ENCODE assay signal across 21 mouse cellular contexts in genomic region chr16:90946977-90947376, GRCm38 (mm10).
"Had no signal": no experiment of that assay in that cellular context is flagged by ENCODE, and none has a peak within 500 bp of the region (broad histone marks: within the 10 kb centered on the region; RNA-seq: fewer than 3 reads in every experiment).

No protein-coding gene starts in this region.

- H3K27ac ChIP-seq: kidney, embryonic 15.5 days; limb, embryonic 12.5 days; limb, embryonic 15.5 days; liver, embryonic 14.5 days; macrophage; midbrain, embryonic 13.5 days; stomach, postnatal 0 days had no signal

- H3K9ac ChIP-seq: kidney, embryonic 15.5 days; limb, embryonic 12.5 days; limb, embryonic 15.5 days; liver, embryonic 14.5 days; liver, postnatal 0 days; lung, embryonic 14.5 days; midbrain, embryonic 13.5 days had no signal

- DNase-seq: kidney, adult 18-20 months; kidney, postnatal 10 days; kidney, postnatal 36 days; left cerebral cortex, postnatal 4 days; liver, postnatal 0 days; lung, embryonic 14.5 days; right cerebral cortex, adult 18-20 months; right cerebral cortex, postnatal 14 days; right cerebral cortex, postnatal 4 days; thymus, adult 2 months; thymus, postnatal 14 days; thymus, postnatal 4 days had no signal

- H3K4me3 ChIP-seq: kidney, embryonic 15.5 days; limb, embryonic 12.5 days; limb, embryonic 15.5 days; midbrain, embryonic 13.5 days had no signal

- H3K27me3 ChIP-seq: kidney, embryonic 15.5 days; limb, embryonic 12.5 days; limb, embryonic 15.5 days; midbrain, embryonic 13.5 days had no signal

- H3K9me3 ChIP-seq: kidney, embryonic 15.5 days; limb, embryonic 12.5 days; limb, embryonic 15.5 days; midbrain, embryonic 13.5 days had no signal

- ATAC-seq: liver, postnatal 0 days; lung, postnatal 0 days; midbrain, embryonic 13.5 days had no signal

- H3K4me1 ChIP-seq: kidney, embryonic 15.5 days; limb, embryonic 12.5 days; limb, embryonic 15.5 days; midbrain, embryonic 13.5 days had no signal

- H3K4me2 ChIP-seq: kidney, embryonic 15.5 days; limb, embryonic 12.5 days; limb, embryonic 15.5 days; liver, embryonic 11.5 days; lung, embryonic 14.5 days; midbrain, embryonic 13.5 days had no signal
